Mouse (Mus musculus) liver, postnatal 0 days (tissue): ENCODE data around the gene Slc2a3. TPM values are rescaled to one million over a fixed set of nuclear protein-coding genes. Genes with fewer than 3 reads are reported as not detected.
A peak's percentile ranks its signal among the peaks of the same experiment; 100 is the strongest.

Experiments
- ATAC-seq: fragments of 200-750 bp; cut with Nextera tagmentation; 2 replicates; pipeline ENCODE4 v1.8.0; 2017; ENCODE audit warnings: mild to moderate bottlenecking, moderate library complexity
- DNase-seq: peaks from one replicate; pipeline ENCODE4 v3.0.0-alpha.2; 2016
- H3K27ac ChIP-seq: fragments of 300-500 bp; sonication (generic); 2 replicates; pipeline ENCODE4 v1.5.1; 2014; ENCODE audit warnings: antibody characterized with exemption, moderate library complexity, mild to moderate bottlenecking, low read depth
- H3K27me3 ChIP-seq: fragments of 300-500 bp; sonication (generic); 2 replicates; pipeline ENCODE4 v1.6.1; 2014; ENCODE audit warnings: low read length, control low read depth, mixed read lengths; ENCODE audit not compliant: insufficient read depth
- H3K36me3 ChIP-seq: fragments of 300-500 bp; sonication (generic); replicated peaks from 2 replicates; pipeline ENCODE4 v1.6.1; 2014; ENCODE audit warnings: mild to moderate bottlenecking, control low read depth, low read length, moderate library complexity, mixed read lengths; ENCODE audit not compliant: insufficient read depth
- H3K4me1 ChIP-seq: fragments of 300-500 bp; sonication (generic); 2 replicates; pipeline ENCODE4 v1.6.1; 2014; ENCODE audit warnings: antibody characterized with exemption, mild to moderate bottlenecking, control low read depth; ENCODE audit not compliant: insufficient read depth
- H3K4me2 ChIP-seq: fragments of 300-500 bp; sonication (generic); 2 replicates; pipeline ENCODE4 v1.6.1; 2014; ENCODE audit warnings: low read depth, mild to moderate bottlenecking, low read length, moderate library complexity, mixed read lengths
- H3K4me3 ChIP-seq: fragments of 300-500 bp; sonication (generic); 2 replicates; pipeline ENCODE4 v1.5.1; 2014; ENCODE audit warnings: low read depth, low read length
- H3K9ac ChIP-seq: fragments of 300-500 bp; sonication (generic); replicated peaks from 2 replicates; pipeline ENCODE4 v1.6.1; 2014; ENCODE audit warnings: mild to moderate bottlenecking, moderate library complexity
- H3K9me3 ChIP-seq: fragments of 300-500 bp; sonication (generic); 2 replicates; pipeline ENCODE4 v1.6.1; 2016; ENCODE audit warnings: mild to moderate bottlenecking, control low read depth, low read length, mixed read lengths
- CTCF ChIP-seq: sonication (generic); IDR thresholded peaks from 2 replicates; pipeline ENCODE4 v1.5.1; 2016; ENCODE audit warnings: antibody characterized with exemption, low read depth
- EP300 ChIP-seq: IDR thresholded peaks from 2 replicates; pipeline ENCODE4 v1.6.1; 2016; ENCODE audit warnings: antibody characterized with exemption, low read depth, mild to moderate bottlenecking
- WGBS: fragments of 180-500 bp; shearing (Covaris S2); extraction: QIAGEN DNeasy Blood & Tissue Kit; methylation state at CpG from one replicate; pipeline ENCODE4 v1.1.7; 2014; ENCODE audit not compliant: insufficient replicate concordance; 5-methylcytosine and 5-hydroxymethylcytosine counted together
- polyA plus RNA-seq: library from polyadenylated mRNA; unstranded; fragments of >200 nt; fragmentation: Nextera tagmentation; extraction: Ambion mirVana; gene quantifications from 2 replicates; pipeline ENCODE4 v1.2.1, GENCODE M21; 2015

The Slc2a3 gene
- polyA plus RNA-seq = 7.3 and 8.5 TPM in 2 replicates

- DNase-seq = no peak
- TF ChIP-seq EP300 (no peak), CTCF (no peak)
Measured at GRCm38 (mm10) chr6:122801301-122801800, at the start of gene Slc2a3. Gene Slc2a3 (minus strand): TSS chr6:122801640.

GRCm38 (mm10) chr6:122843759-122844158 is 42.3 kb upstream of the Slc2a3 start:
- Histone ChIP-seq H3K36me3 (peaks cover 30% of the 10 kb centered on the region), H3K27me3 (no peaks in the 10 kb centered on the region), H3K4me3 (no peak overlapping the region), H3K4me2 (no peak overlapping the region), H3K27ac (no peak overlapping the region), H3K4me1 (no peaks in the 10 kb centered on the region), H3K9me3 (no peaks in the 10 kb centered on the region), H3K9ac (no peak overlapping the region)
- 83% methylated on average over 6 of the region's 6 CpGs for WGBS
- ATAC-seq = no peak
- TF ChIP-seq EP300 = no peak
- TF ChIP-seq CTCF = no peak
- DNase-seq = no peak

More at GRCm38 (mm10) chr6:122801301-122801800, at the start of gene Slc2a3:
- Histone ChIP-seq H3K9me3 (no peaks in the 10 kb centered on the region), H3K27ac (peak within 1 kb of the TSS; percentile 64), H3K27me3 (no peaks in the 10 kb centered on the region), H3K9ac (peak within 1 kb of the TSS; percentile 79), H3K36me3 (no peaks in the 10 kb centered on the region), H3K4me2 (peak within 1 kb of the TSS; percentile 97), H3K4me1 (peaks cover 18% of the 10 kb centered on the region), H3K4me3 (peak within 1 kb of the TSS; percentile 72)
- peak; percentile 77 for ATAC-seq
- WGBS = 1% methylated on average over 45 of the region's 46 CpGs

- Histone ChIP-seq H3K27me3 (no peaks in the 10 kb centered on the region), H3K4me3 (no peak overlapping the region), H3K9ac (no peak overlapping the region), H3K9me3 (no peaks in the 10 kb centered on the region), H3K4me2 (no peak overlapping the region), H3K4me1 (no peaks in the 10 kb centered on the region), H3K27ac (no peak overlapping the region), H3K36me3 (peaks cover 67% of the 10 kb centered on the region)
- no peak for TF ChIP-seq EP300
- TF ChIP-seq CTCF = no peak
- no peak for ATAC-seq
- 77% methylated on average over 5 of the region's 5 CpGs for WGBS
- DNase-seq = no peak
Measured at GRCm38 (mm10) chr6:122837539-122837938, 36.1 kb upstream of the Slc2a3 start.

- no peak overlapping the region for H3K4me2 ChIP-seq
- no peak for ATAC-seq
- no peak overlapping the region for H3K9ac ChIP-seq
- TF ChIP-seq EP300 (no peak), CTCF (peak; percentile 33)
- no peak overlapping the region for H3K27ac ChIP-seq
- H3K27me3 ChIP-seq = no peaks in the 10 kb centered on the region
- no peaks in the 10 kb centered on the region for H3K9me3 ChIP-seq
- H3K36me3 ChIP-seq = peaks cover 72% of the 10 kb centered on the region
- DNase-seq = no peak
- WGBS = 87% methylated on average over 3 of the region's 3 CpGs
- H3K4me1 ChIP-seq = no peaks in the 10 kb centered on the region
- no peak overlapping the region for H3K4me3 ChIP-seq
Measured at GRCm38 (mm10) chr6:122836974-122837373, 35.5 kb upstream of the Slc2a3 start.

GRCm38 (mm10) chr6:122834365-122834764 is 32.9 kb upstream of the Slc2a3 start:
- ATAC-seq (peak; percentile 50; the same call in 1 of the 2 replicates), DNase-seq (peak; percentile 54)
- Histone ChIP-seq H3K4me1 (no peaks in the 10 kb centered on the region), H3K4me3 (no peak overlapping the region), H3K27me3 (no peaks in the 10 kb centered on the region), H3K9ac (no peak overlapping the region), H3K9me3 (no peaks in the 10 kb centered on the region), H3K36me3 (peaks cover 65% of the 10 kb centered on the region), H3K4me2 (no peak overlapping the region), H3K27ac (no peak overlapping the region)
- WGBS = 61% methylated on average over 4 of the region's 4 CpGs
- TF ChIP-seq EP300 (no peak), CTCF (peak; percentile 92)

- Histone ChIP-seq H3K9me3 (no peaks in the 10 kb centered on the region), H3K4me1 (no peaks in the 10 kb centered on the region), H3K36me3 (peaks cover 59% of the 10 kb centered on the region), H3K4me2 (no peak overlapping the region), H3K4me3 (no peak overlapping the region), H3K27me3 (no peaks in the 10 kb centered on the region), H3K9ac (no peak overlapping the region), H3K27ac (no peak overlapping the region)
- no peak for ATAC-seq
- WGBS = 73% methylated on average over 7 of the region's 7 CpGs
- DNase-seq = no peak
- TF ChIP-seq CTCF (no peak), EP300 (no peak)
Measured at GRCm38 (mm10) chr6:122832880-122833279, 31.4 kb upstream of the Slc2a3 start.
